Mouse (Mus musculus) lung, adult 2 months (tissue): ENCODE data around the gene Slc25a45.

Experiments used
- CTCF ChIP-seq: fragments of 200-500 bp; IDR thresholded peaks from 2 replicates; pipeline ENCODE4 v1.5.1; 2011; ENCODE audit warnings: mild to moderate bottlenecking, low read length, control low read depth; ENCODE audit not compliant: insufficient read depth
- POLR2A ChIP-seq: fragments of 200-500 bp; IDR thresholded peaks from 2 replicates; pipeline ENCODE4 v1.6.1; 2011; ENCODE audit warnings: low read depth, mild to moderate bottlenecking, control low read depth, low read length, borderline replicate concordance; ENCODE audit errors: extremely low read depth

- TF ChIP-seq POLR2A (no peak), CTCF (no peak)
Measured at GRCm38 (mm10) chr19:5872931-5873556, 4.6 kb upstream of the Slc25a45 start.
